Mouse (Mus musculus): ENCODE results near the gene Dmwd. TPM values are rescaled to one million over a fixed set of nuclear protein-coding genes. Genes with fewer than 3 reads are reported as not detected.
A peak's percentile ranks its signal among the peaks of the same experiment; 100 is the strongest.

Dmwd gene
- total RNA-seq, 2 experiments from 2014 or later: 43.9 to 45.4 TPM

DNA sequence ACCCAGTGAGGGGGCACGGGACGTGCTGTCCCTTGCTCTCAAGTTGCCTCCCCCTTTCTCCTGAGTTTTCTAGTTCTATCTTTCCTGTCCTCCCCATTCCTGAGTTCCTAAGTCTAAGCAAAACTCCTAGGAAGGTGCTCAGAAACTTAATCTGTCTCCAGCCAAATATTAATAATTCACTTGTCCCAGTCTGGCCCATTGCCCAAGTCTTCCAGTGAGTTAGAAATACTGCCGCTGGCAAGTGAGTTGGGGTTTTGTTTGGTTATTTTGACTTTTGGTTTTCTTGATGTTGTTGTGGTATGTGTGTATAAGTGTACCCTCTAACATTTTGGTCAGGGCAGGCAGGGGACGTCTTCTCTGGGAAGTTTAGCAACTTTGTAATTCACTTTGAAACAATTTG is 45.7 kb downstream of the Dmwd start:
- DNase-seq (ENCODE audit: low spot score): no peak
- intact Hi-C loops (cut with DNase I): loop anchor here (2.0 kb wide), 1 partner anchor 101 kb away; no protein-coding TSS in a partner anchor

DNA sequence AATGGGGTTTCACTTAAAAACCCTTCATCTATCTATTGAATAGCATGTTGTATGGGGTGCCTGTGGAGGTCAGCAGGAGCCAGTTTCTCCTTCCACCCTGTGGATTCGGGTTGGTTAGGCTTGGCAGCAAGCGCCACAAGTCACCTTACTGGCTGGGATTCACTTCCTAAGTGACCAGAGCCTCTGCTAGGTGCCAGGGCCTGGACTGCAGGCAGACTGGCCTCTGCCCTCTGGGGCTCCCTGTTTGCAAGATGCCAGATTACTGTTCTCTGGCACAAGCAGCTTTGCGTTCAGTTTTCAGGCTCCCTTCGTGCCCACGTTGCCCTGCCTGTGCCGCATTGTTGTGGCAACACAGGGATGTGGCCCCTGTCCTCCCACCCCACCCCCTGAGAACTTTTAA is 48.7 kb downstream of the Dmwd start:
- intact Hi-C loops (cut with DNase I): no loop called here
- DNase-seq (ENCODE audit: low spot score): no peak

- no peak for DNase-seq (ENCODE audit: low spot score)
- intact Hi-C loops (cut with DNase I): no loop called here
These were observed 51.7 kb downstream of the Dmwd start for GRCm38 (mm10) chr7:19127744-19128143.

- intact Hi-C loops (cut with DNase I): no loop called here
- no peak for DNase-seq (ENCODE audit: low spot score)
These were observed 53.4 kb downstream of the Dmwd start for GRCm38 (mm10) chr7:19129396-19129795.

DNA sequence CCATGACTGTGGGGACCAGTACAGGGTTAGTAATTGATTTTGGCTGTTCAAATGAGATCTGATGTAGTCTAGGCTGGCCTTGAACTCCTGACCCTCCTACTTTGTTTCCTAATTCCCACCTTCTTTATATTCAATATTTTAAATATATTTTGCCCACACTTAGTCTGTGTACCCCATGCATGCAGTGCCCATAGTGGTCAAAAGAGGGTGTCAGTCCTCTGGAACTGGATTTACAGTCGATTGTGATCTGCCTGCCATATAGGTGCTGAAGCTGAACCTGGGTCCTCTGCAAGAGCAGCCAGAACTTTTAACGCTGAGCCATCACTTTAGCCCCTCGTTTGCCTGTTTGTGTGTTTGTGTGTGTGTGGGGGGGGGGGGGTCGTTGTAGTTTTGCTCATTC is 54.6 kb downstream of the Dmwd start:
- DNase-seq (ENCODE audit: low spot score): no peak
- intact Hi-C loops (cut with DNase I): no loop called here

- intact Hi-C loops (cut with DNase I): no loop called here
These were observed 55.4 kb downstream of the Dmwd start for GRCm38 (mm10) chr7:19131324-19131848.

More at GRCm38 (mm10) chr7:19131324-19131848, 55.4 kb downstream of the Dmwd start:
- peak; percentile 97 for DNase-seq (ENCODE audit: low spot score)

Small RNA genes within 50 kb of the gene (microRNA-seq; reads per million reads assigned to microRNA genes)
- gene Mir3100: 6.1 reads per million, percentile 17 among the genes with 10 or more reads in this experiment

Other genes with a start within 250 kb of the Dmwd start
- gene Mill2, start 236.3 kb upstream of the Dmwd start, total RNA-seq (2021): 1 to 10 TPM; 6.5 to 6.7 TPM
- gene Pglyrp1, start 204.9 kb upstream of the Dmwd start, total RNA-seq (2021): 1 to 10 TPM; 1.2 to 1.7 TPM
- gene Ccdc61, start 165.8 kb upstream of the Dmwd start, total RNA-seq (2021): 1 to 10 TPM; 7.7 to 8.3 TPM
- 1 to 10 TPM; 5.5 to 6.6 TPM for gene Nova2, start 150.3 kb upstream of the Dmwd start, total RNA-seq (2021)
- not detected for gene Nanos2, start 88.8 kb upstream of the Dmwd start, total RNA-seq (2021)
- gene Mypop, start 85.0 kb upstream of the Dmwd start, total RNA-seq (2021): 1 to 10 TPM; 3.2 to 4.0 TPM
- gene Irf2bp1, start 72.2 kb upstream of the Dmwd start, total RNA-seq (2021): 10 to 100 TPM; 20.2 to 23.6 TPM
- not detected for gene Foxa3, start 52.7 kb upstream of the Dmwd start, total RNA-seq (2021)
- gene Sympk, start 51.9 kb upstream of the Dmwd start, total RNA-seq (2021): 10 to 100 TPM; 76.3 to 80.1 TPM
- gene Rsph6a, start 21.5 kb upstream of the Dmwd start, total RNA-seq (2021): not detected
- gene Dmpk, start 7.6 kb downstream of the Dmwd start, total RNA-seq (2021): 100 to 1,000 TPM; 555 to 584 TPM
- 1 to 10 TPM; 8.6 to 9.8 TPM for gene Six5, start 18.4 kb downstream of the Dmwd start, total RNA-seq (2021)
- gene Gm4969, start 42.1 kb downstream of the Dmwd start, total RNA-seq (2021): not detected
- gene Fbxo46, start 43.6 kb downstream of the Dmwd start, total RNA-seq (2021): 1 to 10 TPM; 5.4 to 5.5 TPM
- gene Qpctl, start 73.1 kb downstream of the Dmwd start, total RNA-seq (2021): 1 to 10 TPM; 4.6 to 5.1 TPM
- 10 to 100 TPM; 67.8 to 71.0 TPM for gene Snrpd2, start 73.5 kb downstream of the Dmwd start, total RNA-seq (2021)
- under 1 TPM; 0.21 to 0.22 TPM for gene Gipr, start 89.9 kb downstream of the Dmwd start, total RNA-seq (2021)
- 10 to 100 TPM; 37.1 to 37.8 TPM for gene Eml2, start 100.2 kb downstream of the Dmwd start, total RNA-seq (2021)
- 1 to 10 TPM; 8.6 to 9.4 TPM for gene Gpr4, start 136.3 kb downstream of the Dmwd start, total RNA-seq (2021)
- gene Opa3, start 152.1 kb downstream of the Dmwd start, total RNA-seq (2021): 10 to 100 TPM; 57.6 to 59.3 TPM
- 10 to 100 TPM; 35.7 to 39.4 TPM for gene Vasp, start 195.6 kb downstream of the Dmwd start, total RNA-seq (2021)
- not detected for gene Ppm1n, start 203.8 kb downstream of the Dmwd start, total RNA-seq (2021)
- 100 to 1,000 TPM; 124 to 136 TPM for gene Rtn2, start 206.4 kb downstream of the Dmwd start, total RNA-seq (2021)
- under 1 TPM; 0.59 to 0.81 TPM for gene Fosb, start 233.8 kb downstream of the Dmwd start, total RNA-seq (2021)

Measured in heart, postnatal 25 days (tissue).